Mouse (Mus musculus) megakaryocyte, embryonic 14.5 days (primary cell): ENCODE measurements at regions not wholly inside any gene's neighbourhood (a gene's known extent, or its start where the extent isn't known, plus 50 kb on each side); places are given as distances from the start of the nearest gene placed in this dataset.

Experiments used
- FLI1 ChIP-seq: IDR thresholded peaks from 2 replicates; pipeline ENCODE4 v1.6.1; 2012; ENCODE audit warnings: low read length, inconsistent platforms, mixed read lengths
- GATA1 ChIP-seq: IDR thresholded peaks from 3 replicates; pipeline ENCODE4 v1.6.1; 2012; ENCODE audit warnings: mixed read lengths, low read length, inconsistent platforms, borderline replicate concordance

GRCm38 (mm10) chr8:127668991-127669390 is 605.3 kb downstream of the Pard3 start:
- no peak for TF ChIP-seq GATA1
- TF ChIP-seq FLI1 = no peak
